Mouse (Mus musculus) heart, embryonic 14.5 days (tissue): ENCODE data around the gene Gnb1. TPM values are rescaled to one million over a fixed set of nuclear protein-coding genes. Genes with fewer than 3 reads are reported as not detected.

Source experiments
- ATAC-seq: fragments of 200-750 bp; cut with Nextera tagmentation; 2 replicates; pipeline ENCODE4 v1.8.0; 2017; ENCODE audit warnings: low read depth, moderate TSS enrichment; ENCODE audit not compliant: insufficient number of reproducible peaks, insufficient read depth, low FRiP score
- H3K27ac ChIP-seq, 2 experiments: fragments of 200-500 bp in 1 of 2; fragments of 300-500 bp in 1 of 2; sonication (generic) in 1 of 2; replicated peaks in 1 of 2; 2 replicates each; pipeline ENCODE4 v1.5.1; 2012 to 2014; ENCODE audit warnings: low read depth in 2 of 2, low read length in 2 of 2, control low read depth in 1 of 2, mild to moderate bottlenecking in 1 of 2, mixed read lengths in 1 of 2; ENCODE audit not compliant: control insufficient read depth in 1 of 2, insufficient read depth in 1 of 2
- H3K27me3 ChIP-seq: fragments of 300-500 bp; sonication (generic); 2 replicates; pipeline ENCODE4 v1.6.1; 2014; ENCODE audit warnings: mild to moderate bottlenecking, low read length, control low read depth; ENCODE audit not compliant: control insufficient read depth, insufficient read depth
- H3K36me3 ChIP-seq: fragments of 300-500 bp; sonication (generic); 2 replicates; pipeline ENCODE4 v1.6.1; 2014; ENCODE audit warnings: mild to moderate bottlenecking, control low read depth, low read length, mixed read lengths; ENCODE audit not compliant: control insufficient read depth, insufficient read depth
- H3K4me1 ChIP-seq, 2 experiments: fragments of 200-500 bp in 1 of 2; fragments of 300-500 bp in 1 of 2; sonication (generic) in 1 of 2; 2 replicates each; pipeline ENCODE4 v1.6.1; 2012 to 2014; ENCODE audit warnings: low read length in 2 of 2, control low read depth in 1 of 2, mixed read lengths in 1 of 2; ENCODE audit not compliant: control insufficient read depth in 2 of 2, insufficient read depth in 2 of 2
- H3K4me2 ChIP-seq: fragments of 300-500 bp; sonication (generic); 2 replicates; pipeline ENCODE4 v1.6.1; 2014; ENCODE audit warnings: mild to moderate bottlenecking, low read length
- H3K4me3 ChIP-seq, 2 experiments: fragments of 200-500 bp in 1 of 2; fragments of 300-500 bp in 1 of 2; sonication (generic) in 1 of 2; 2 replicates each; pipeline ENCODE4 v1.5.1; 2012 to 2014; ENCODE audit warnings: low read length in 2 of 2, mild to moderate bottlenecking in 2 of 2, control low read depth in 1 of 2, low read depth in 1 of 2, moderate library complexity in 1 of 2; ENCODE audit not compliant: control insufficient read depth in 1 of 2, insufficient read depth in 1 of 2
- H3K9ac ChIP-seq: fragments of 300-500 bp; sonication (generic); 2 replicates; pipeline ENCODE4 v1.6.1; 2014; ENCODE audit warnings: mild to moderate bottlenecking, low read length
- H3K9me3 ChIP-seq: fragments of 300-500 bp; sonication (generic); 2 replicates; pipeline ENCODE4 v1.6.1; 2016; ENCODE audit warnings: low read length, control low read depth; ENCODE audit not compliant: control insufficient read depth
- WGBS: fragments of 180-500 bp; shearing (Covaris S2); extraction: QIAGEN DNeasy Blood & Tissue Kit; methylation state at CpG from one replicate; pipeline ENCODE4 v1.1.7; 2014; 5-methylcytosine and 5-hydroxymethylcytosine counted together
- polyA plus RNA-seq: library from polyadenylated mRNA; unstranded; fragments of >200 nt; fragmentation: Nextera tagmentation; extraction: Ambion mirVana; gene quantifications from 2 replicates; pipeline ENCODE4 v1.2.1, GENCODE M21; 2014

Gnb1 gene
- polyA plus RNA-seq, 1 experiment from 2014 or later = 396 TPM

DNA sequence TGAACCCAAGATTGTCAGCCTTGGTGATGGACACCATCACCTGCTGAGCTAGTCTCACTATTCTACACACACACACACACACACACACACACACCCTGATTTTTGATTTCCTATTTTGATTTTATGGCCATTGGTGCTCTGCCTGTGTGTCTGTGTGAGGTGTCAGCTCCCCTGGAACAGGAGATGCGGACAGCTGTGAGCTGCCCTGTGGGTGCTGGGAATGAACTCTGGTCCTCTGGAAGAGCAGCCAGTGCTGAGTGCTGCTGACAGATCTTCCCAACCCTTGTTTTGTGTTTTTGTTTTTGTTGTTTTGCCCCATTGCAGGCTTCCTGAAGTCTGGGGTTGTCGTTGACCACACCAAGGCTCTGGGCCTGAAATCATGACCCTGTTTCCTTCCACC lies 82.0 kb downstream of the Gnb1 start:
- ATAC-seq = no peak
- whole genome bisulfite sequencing = 83% methylated on average over 2 of the region's 2 CpGs

DNA sequence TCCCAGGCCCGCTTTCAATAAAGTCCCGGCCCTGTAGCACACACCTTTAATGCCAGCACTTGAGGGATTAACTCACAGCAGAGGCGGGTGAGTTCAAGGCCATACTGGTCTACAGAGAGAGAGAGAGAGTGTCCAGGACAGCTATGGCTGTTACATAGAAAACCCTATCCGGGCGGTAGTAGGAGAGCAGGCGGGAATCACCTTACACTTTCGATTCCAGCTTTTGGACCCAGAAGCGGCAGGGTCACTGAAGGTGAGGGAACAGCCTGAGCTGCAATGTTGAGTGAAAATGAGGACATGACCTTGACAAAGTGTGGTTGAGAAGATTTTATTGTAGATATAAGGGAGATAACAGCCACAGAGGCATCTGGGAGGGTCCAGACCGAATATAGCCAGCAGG lies 82.7 kb downstream of the Gnb1 start:
- Histone ChIP-seq H3K9ac (no peak overlapping the region), H3K36me3 (peaks cover 26% of the 10 kb centered on the region), H3K4me3 (no peak overlapping the region), H3K4me2 (no peak overlapping the region), H3K27ac (no peak overlapping the region), H3K27me3 (no peaks in the 10 kb centered on the region), H3K9me3 (no peaks in the 10 kb centered on the region), H3K4me1 (no peaks in the 10 kb centered on the region)
- 92% methylated on average over 9 of the region's 9 CpGs for WGBS
- ATAC-seq = no peak

More for the DNA sequence above, 82.0 kb downstream of the Gnb1 start:
- Histone ChIP-seq H3K9me3 (no peaks in the 10 kb centered on the region), H3K27me3 (no peaks in the 10 kb centered on the region), H3K27ac (no peak overlapping the region), H3K36me3 (peaks cover 19% of the 10 kb centered on the region), H3K4me3 (no peak overlapping the region), H3K9ac (no peak overlapping the region), H3K4me1 (0 out of 4 replicates have a peak, but pooled peaks cover 0 to 3% of the 10 kb centered on the region in 2 experiments), H3K4me2 (no peak overlapping the region)

DNA sequence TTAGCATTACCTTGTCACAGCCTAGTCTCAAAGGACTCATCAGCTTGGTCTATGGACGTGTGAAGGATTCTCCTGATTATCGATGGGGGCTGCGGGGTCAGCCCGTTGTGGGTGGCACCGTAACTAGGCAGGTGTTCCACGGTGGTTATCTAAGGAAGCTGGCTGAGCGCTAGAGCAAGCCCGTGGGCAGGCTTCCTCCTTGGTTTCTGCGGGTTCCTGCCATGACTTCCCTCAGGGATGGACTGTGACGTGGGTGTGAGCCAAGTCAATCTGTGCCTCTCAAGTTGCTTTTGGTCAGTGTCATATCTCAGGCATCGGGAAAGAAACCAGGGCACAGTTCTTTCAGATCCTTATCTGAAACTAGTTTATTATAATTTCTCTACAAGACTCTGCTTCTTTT lies 83.8 kb downstream of the Gnb1 start:
- no peak for ATAC-seq
- peaks cover 37% of the 10 kb centered on the region for H3K36me3 ChIP-seq
- H3K27ac ChIP-seq = no peak overlapping the region
- H3K4me2 ChIP-seq = no peak overlapping the region
- H3K27me3 ChIP-seq = no peaks in the 10 kb centered on the region
- H3K9me3 ChIP-seq = no peaks in the 10 kb centered on the region
- WGBS = 75% methylated on average over 11 of the region's 11 CpGs
- no peaks in the 10 kb centered on the region for H3K4me1 ChIP-seq
- no peak overlapping the region for H3K4me3 ChIP-seq
- H3K9ac ChIP-seq = no peak overlapping the region

GRCm38 (mm10) chr4:155575521-155575920 lies 84.4 kb downstream of the Gnb1 start:
- no peak overlapping the region for H3K27ac ChIP-seq
- peaks cover 40% of the 10 kb centered on the region for H3K36me3 ChIP-seq
- H3K9ac ChIP-seq = no peak overlapping the region
- 86% methylated on average over 8 of the region's 8 CpGs for WGBS
- H3K4me2 ChIP-seq = no peak overlapping the region
- no peaks in the 10 kb centered on the region for H3K4me1 ChIP-seq
- H3K27me3 ChIP-seq = no peaks in the 10 kb centered on the region
- no peak overlapping the region for H3K4me3 ChIP-seq
- ATAC-seq = no peak
- H3K9me3 ChIP-seq = no peaks in the 10 kb centered on the region

- H3K27ac ChIP-seq = no peak overlapping the region
- H3K27me3 ChIP-seq = no peaks in the 10 kb centered on the region
- H3K4me2 ChIP-seq = no peak overlapping the region
- H3K4me1 ChIP-seq = no peaks in the 10 kb centered on the region
- H3K36me3 ChIP-seq = peaks cover 45% of the 10 kb centered on the region
- WGBS = 87% methylated on average over 9 of the region's 9 CpGs
- H3K9me3 ChIP-seq = no peaks in the 10 kb centered on the region
- ATAC-seq = no peak
- no peak overlapping the region for H3K9ac ChIP-seq
- H3K4me3 ChIP-seq = no peak overlapping the region
Measured at GRCm38 (mm10) chr4:155577132-155577531, 86.0 kb downstream of the Gnb1 start.

DNA sequence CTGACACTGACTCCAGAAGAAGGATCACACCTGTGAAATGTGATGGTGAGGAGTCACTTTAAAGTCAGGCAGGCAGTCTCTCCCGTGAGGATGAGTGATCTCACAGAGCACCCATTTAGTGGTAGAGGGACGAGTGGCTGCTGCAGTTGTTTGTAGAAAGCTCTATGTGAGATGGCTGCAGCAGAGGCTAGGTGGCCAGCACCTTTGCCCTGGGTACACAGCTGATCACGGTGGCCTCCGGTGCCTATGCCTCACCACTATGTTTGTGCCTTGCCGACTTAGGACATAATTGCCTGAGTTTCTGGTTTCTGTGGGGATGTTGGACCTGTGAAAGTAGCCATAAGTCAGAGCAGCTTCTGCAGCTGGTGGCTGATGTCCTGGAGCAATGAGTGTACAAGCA lies 86.6 kb downstream of the Gnb1 start:
- Histone ChIP-seq H3K4me2 (no peak overlapping the region), H3K4me1 (no peaks in the 10 kb centered on the region), H3K27me3 (no peaks in the 10 kb centered on the region), H3K9ac (no peak overlapping the region), H3K9me3 (no peaks in the 10 kb centered on the region), H3K4me3 (no peak overlapping the region), H3K36me3 (peaks cover 51% of the 10 kb centered on the region), H3K27ac (no peak overlapping the region)
- 87% methylated on average over 5 of the region's 5 CpGs for WGBS
- no peak for ATAC-seq

- H3K27me3 ChIP-seq = no peaks in the 10 kb centered on the region
- H3K36me3 ChIP-seq = peaks cover 57% of the 10 kb centered on the region
Measured at GRCm38 (mm10) chr4:155578336-155579125, 87.4 kb downstream of the Gnb1 start.

DNA sequence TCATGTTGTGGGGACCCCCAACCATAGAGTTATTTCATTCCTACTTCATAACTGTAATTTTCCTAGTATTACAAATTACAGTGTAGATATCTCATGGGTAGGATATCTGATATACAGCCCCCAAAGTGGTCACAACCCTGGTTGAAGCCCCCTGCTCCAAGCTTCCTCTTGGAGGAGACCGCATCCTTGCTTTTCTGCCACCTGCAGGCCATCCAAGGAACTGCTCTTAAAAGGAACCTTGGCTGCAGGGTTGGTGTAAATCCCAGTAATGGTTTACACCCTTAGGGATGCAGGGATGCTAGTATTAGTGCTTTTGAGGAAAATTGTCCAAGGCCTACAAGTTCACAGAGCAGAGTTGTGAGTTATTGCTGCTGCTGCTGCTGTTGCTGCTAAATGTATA lies 89.3 kb downstream of the Gnb1 start:
- H3K4me3 ChIP-seq = no peak overlapping the region
- ATAC-seq = no peak
- 22% methylated on average over 1 of the region's 1 CpGs for WGBS
- no peaks in the 10 kb centered on the region for H3K4me1 ChIP-seq
- no peak overlapping the region for H3K27ac ChIP-seq
- no peaks in the 10 kb centered on the region for H3K27me3 ChIP-seq
- no peak overlapping the region for H3K4me2 ChIP-seq
- H3K9me3 ChIP-seq = no peaks in the 10 kb centered on the region
- no peak overlapping the region for H3K9ac ChIP-seq
- peaks cover 76% of the 10 kb centered on the region for H3K36me3 ChIP-seq

More at GRCm38 (mm10) chr4:155578336-155579125, 87.4 kb downstream of the Gnb1 start:
- Histone ChIP-seq H3K27ac (no peak overlapping the region), H3K9me3 (no peaks in the 10 kb centered on the region), H3K4me1 (no peaks in the 10 kb centered on the region), H3K4me2 (no peak overlapping the region), H3K9ac (no peak overlapping the region), H3K4me3 (no peak overlapping the region)
- WGBS = 81% methylated on average over 7 of the region's 7 CpGs
- ATAC-seq = no peak
